Mouse (Mus musculus) cerebellum, adult 8-10 months (tissue): ENCODE measurements around the gene Gm20772.
"Not testable (repeated sequence)": the region's sequence is repeated elsewhere in the genome, so short reads cannot be mapped to it uniquely, and the experiment has no call there.

Experiments used
- DNase-seq: peaks from one replicate; pipeline ENCODE4 v3.0.0; 2022

Gene Gm20772

DNA sequence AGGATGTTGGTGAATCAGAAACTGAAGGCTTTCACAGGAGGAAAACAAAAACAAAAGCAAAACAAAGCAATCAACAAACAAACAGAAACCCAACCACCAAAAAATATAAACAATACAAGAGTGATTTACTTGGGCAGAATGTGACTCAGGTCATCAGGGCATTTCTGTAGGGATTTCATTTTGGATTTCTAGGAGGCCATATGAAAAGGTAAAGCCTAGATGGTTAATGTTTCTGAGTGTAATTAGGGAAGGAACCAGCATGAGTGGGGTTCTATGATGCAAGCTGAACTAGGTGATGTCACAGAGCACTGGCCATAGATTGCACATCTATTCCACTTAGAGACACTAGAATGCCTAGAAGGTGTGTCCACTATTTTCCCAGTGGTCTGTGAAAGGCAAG is at the start of gene Gm20772, which contains the start of gene Gm20831:
Gene Gm20772 (plus strand): TSS at position 301 of the 400 bp plus-strand sequence.
Gene Gm20831 (plus strand): TSS at position 301 of the 400 bp plus-strand sequence.
- not testable (repeated sequence) for DNase-seq

DNA sequence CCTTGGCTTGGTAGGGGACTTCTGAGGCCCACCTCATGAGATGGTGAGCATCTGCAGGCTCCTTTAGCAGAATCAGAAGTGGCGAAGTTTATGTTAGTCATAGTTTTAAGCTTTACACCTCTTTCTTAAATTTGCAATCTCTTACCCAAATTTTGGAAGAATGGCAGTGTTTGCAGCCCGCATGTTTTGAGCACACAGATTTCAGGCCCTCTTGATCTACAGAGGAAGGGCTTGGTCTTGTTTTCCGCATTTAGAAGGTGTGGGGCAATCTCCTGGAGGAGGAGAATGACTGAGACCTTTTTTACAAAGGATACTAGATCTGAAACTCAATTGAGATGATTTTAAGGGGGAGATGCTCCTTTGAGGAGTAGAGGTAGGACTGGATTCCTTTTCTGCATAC is 28.4 kb upstream of the Gm20772 start, which contains the start of gene Gm21904:
Gene Gm21904 (minus strand): TSS at position 101 of the 400 bp plus-strand sequence.
- DNase-seq = not testable (repeated sequence)
